Mouse (Mus musculus) olfactory bulb, adult 2 months (tissue): ENCODE data around the gene 1810062G17Rik.

Source experiments
- CTCF ChIP-seq: fragments of 200-500 bp; IDR thresholded peaks from 2 replicates; pipeline ENCODE4 v1.5.1; 2012; ENCODE audit warnings: low read depth, mild to moderate bottlenecking, low read length, moderate library complexity; ENCODE audit not compliant: insufficient read depth
- POLR2A ChIP-seq: fragments of 200-500 bp; IDR thresholded peaks from 2 replicates; pipeline ENCODE4 v1.6.1; 2012; ENCODE audit warnings: mild to moderate bottlenecking, low read depth, low read length, moderate library complexity; ENCODE audit not compliant: insufficient read depth

- no peak for TF ChIP-seq POLR2A
- no peak for TF ChIP-seq CTCF
Observed at GRCm38 (mm10) chr3:36468871-36469270, 6.9 kb upstream of the 1810062G17Rik start.
